Mouse (Mus musculus) gastrocnemius, postnatal 10 days (tissue): ENCODE measurements around the gene Ftsj1. TPM values are rescaled to one million over a fixed set of nuclear protein-coding genes. Genes with fewer than 3 reads are reported as not detected.

ENCODE experiments used
- DNase-seq: peaks from one replicate; pipeline ENCODE4 v3.0.0; 2021; ENCODE audit warnings: mixed read lengths
- total RNA-seq, 2 experiments: library from RNA; stranded (reverse); gene quantifications; 2 replicates each; pipeline ENCODE4 v1.2.3; 2021

The Ftsj1 gene
- total RNA-seq, 2 experiments from 2014 or later, result 12.1 to 13.6 TPM

- DNase-seq, result no peak
Observed at GRCm38 (mm10) chrX:8218114-8218513, 34.1 kb downstream of the Ftsj1 start.

- no peak for DNase-seq
Observed at GRCm38 (mm10) chrX:8217383-8217782, 34.8 kb downstream of the Ftsj1 start.

- no peak for DNase-seq
Observed at GRCm38 (mm10) chrX:8211490-8212207, 40.6 kb downstream of the Ftsj1 start.

- DNase-seq, result no peak
Observed at GRCm38 (mm10) chrX:8209720-8210119, 42.5 kb downstream of the Ftsj1 start.

GRCm38 (mm10) chrX:8207224-8207623 is 45.0 kb downstream of the Ftsj1 start:
- no peak for DNase-seq

GRCm38 (mm10) chrX:8206694-8207197 is 45.5 kb downstream of the Ftsj1 start:
- DNase-seq, result no peak

- peak; percentile 77 for DNase-seq
Observed at GRCm38 (mm10) chrX:8206015-8206693, 46.1 kb downstream of the Ftsj1 start, which contains the start of gene Porcn. Gene Porcn, minus strand, starts transcription at chrX:8206525.

GRCm38 (mm10) chrX:8205551-8205950 is 46.7 kb downstream of the Ftsj1 start:
- DNase-seq, result no peak

- no peak for DNase-seq
Observed at GRCm38 (mm10) chrX:8205088-8205487, 47.1 kb downstream of the Ftsj1 start.

- no peak for DNase-seq
Observed at GRCm38 (mm10) chrX:8204076-8204475, 48.1 kb downstream of the Ftsj1 start.

- DNase-seq, result no peak
Observed at GRCm38 (mm10) chrX:8203105-8203504, 49.1 kb downstream of the Ftsj1 start.

- DNase-seq, result no peak
Observed at GRCm38 (mm10) chrX:8193419-8193723, 58.8 kb downstream of the Ftsj1 start, which contains the start of gene Ebp. Gene Ebp, minus strand, starts transcription at chrX:8193512.

- peak; percentile 61 for DNase-seq
Observed at GRCm38 (mm10) chrX:8192640-8193418, 59.4 kb downstream of the Ftsj1 start.

- no peak for DNase-seq
Observed at GRCm38 (mm10) chrX:8192126-8192639, 60.0 kb downstream of the Ftsj1 start.

Other genes starting within 250 kb of the Ftsj1 start
- gene Glod5, start 233.9 kb downstream of the Ftsj1 start, total RNA-seq, result not detected
- 1 to 10 TPM; 6.4 to 8.6 TPM for gene Suv39h1, start 177.6 kb downstream of the Ftsj1 start, total RNA-seq
- 1 to 10 TPM; 1.3 to 1.9 TPM for gene Was, start 161.9 kb downstream of the Ftsj1 start, total RNA-seq
- 10 to 100 TPM; 21.8 to 25.4 TPM for gene Wdr13, start 119.5 kb downstream of the Ftsj1 start, total RNA-seq
- gene Rbm3, start 106.5 kb downstream of the Ftsj1 start, total RNA-seq, result 100 to 1,000 TPM; 291 to 335 TPM
- 1 to 10 TPM; 3.5 to 3.6 TPM for gene Tbc1d25, start 76.2 kb downstream of the Ftsj1 start, total RNA-seq
- 10 to 100 TPM; 17.9 to 18.2 TPM for gene Ebp, start 58.9 kb downstream of the Ftsj1 start, total RNA-seq
- 1 to 10 TPM; 3.9 to 5.1 TPM for gene Porcn, start 45.9 kb downstream of the Ftsj1 start, total RNA-seq
- gene Slc38a5, start 18.7 kb upstream of the Ftsj1 start, total RNA-seq, result under 1 TPM; 0.33 to 0.97 TPM
- gene Ssxb10, start 75.0 kb upstream of the Ftsj1 start, total RNA-seq, result not detected
- not detected for gene Ssxb9, start 114.6 kb upstream of the Ftsj1 start, total RNA-seq
- not detected for gene Ssxb1, start 160.9 kb upstream of the Ftsj1 start, total RNA-seq
- gene Ssxb2, start 209.3 kb upstream of the Ftsj1 start, total RNA-seq, result not detected